Mouse (Mus musculus): Measurements from ENCODE around the gene Ranbp17. TPM values are rescaled to one million over a fixed set of nuclear protein-coding genes. Genes with fewer than 3 reads are reported as not detected.

The Ranbp17 gene
- polyA plus RNA-seq, 1 experiment from 2014 or later = 13.5 TPM

GRCm38 (mm10) chr11:33179802-33180201, 333.7 kb downstream of the Ranbp17 start:
- no peak overlapping the region for H3K27ac ChIP-seq
- H3K36me3 ChIP-seq = no peaks in the 10 kb centered on the region
- peaks cover 17% of the 10 kb centered on the region for H3K27me3 ChIP-seq (replicated peaks)
- H3K9ac ChIP-seq = no peak overlapping the region
- WGBS = 17% methylated on average over 1 of the region's 1 CpGs
- no peak for ATAC-seq (ENCODE audit: low FRiP score, low read depth)
- H3K4me1 ChIP-seq = peaks cover 13% of the 10 kb centered on the region; the same call in 1 of the 2 replicates
- no peak overlapping the region for H3K4me2 ChIP-seq (replicated peaks)
- no peak overlapping the region for H3K4me3 ChIP-seq
- H3K9me3 ChIP-seq = no peaks in the 10 kb centered on the region

GRCm38 (mm10) chr11:33176525-33177245, 336.9 kb downstream of the Ranbp17 start:
- H3K4me3 ChIP-seq = no peak overlapping the region
- H3K27ac ChIP-seq = no peak overlapping the region
- H3K4me2 ChIP-seq (replicated peaks) = no peak overlapping the region
- WGBS = 31% methylated on average over 20 of the region's 20 CpGs
- H3K4me1 ChIP-seq = peaks cover 13% of the 10 kb centered on the region; the same call in 1 of the 2 replicates
- no peaks in the 10 kb centered on the region for H3K36me3 ChIP-seq
- H3K9ac ChIP-seq = no peak overlapping the region
- peak; percentile 68 for ATAC-seq (ENCODE audit: low FRiP score, low read depth)
- H3K27me3 ChIP-seq (replicated peaks) = peaks cover 17% of the 10 kb centered on the region
- no peaks in the 10 kb centered on the region for H3K9me3 ChIP-seq

DNA sequence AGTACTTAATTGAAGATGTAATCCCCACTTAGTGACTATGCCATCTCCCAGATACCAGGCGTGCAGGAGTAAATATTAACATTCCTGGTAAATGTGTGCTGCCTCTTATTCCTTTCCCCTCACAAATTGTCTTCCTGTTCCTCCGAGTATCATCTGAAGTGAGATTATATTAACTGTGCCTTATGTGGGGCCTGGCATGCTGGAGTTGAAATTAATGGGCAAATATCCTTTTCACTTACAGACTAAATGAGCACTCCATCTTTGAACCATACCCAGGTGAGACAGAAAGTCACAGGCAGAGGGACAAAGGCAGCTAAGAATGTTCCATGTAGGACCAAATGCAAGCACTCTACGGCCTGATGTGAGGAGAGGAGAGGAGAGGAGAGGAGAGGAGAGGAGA, 337.8 kb downstream of the Ranbp17 start:
- no peak for ATAC-seq (ENCODE audit: low FRiP score, low read depth)
- peaks cover 6% of the 10 kb centered on the region; the same call in 1 of the 2 replicates for H3K4me1 ChIP-seq

DNA sequence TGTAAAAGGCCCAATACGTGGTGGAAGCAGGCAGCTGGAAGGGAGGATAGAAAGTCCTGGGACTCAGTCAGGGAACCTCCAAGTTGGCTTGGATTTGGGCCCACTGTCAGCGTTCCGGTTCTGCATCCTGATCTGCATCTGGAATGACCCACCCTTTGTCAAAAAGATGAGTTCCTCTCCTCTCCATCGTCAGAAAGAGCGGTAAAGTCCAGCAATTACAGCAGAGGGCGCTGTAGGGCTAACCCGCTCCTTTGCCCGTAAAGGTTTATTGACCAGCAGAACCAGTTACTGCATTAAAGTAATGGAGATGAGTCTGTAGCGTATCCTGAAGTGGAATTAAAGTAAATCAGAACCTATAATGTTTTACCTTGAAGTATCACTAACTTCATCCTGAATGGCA, 343.1 kb downstream of the Ranbp17 start:
- no peaks in the 10 kb centered on the region for H3K27me3 ChIP-seq (replicated peaks)
- no peaks in the 10 kb centered on the region for H3K9me3 ChIP-seq
- H3K36me3 ChIP-seq = no peaks in the 10 kb centered on the region
- H3K4me2 ChIP-seq (replicated peaks) = no peak overlapping the region
- no peak overlapping the region for H3K4me3 ChIP-seq
- no peak overlapping the region for H3K27ac ChIP-seq
- no peak overlapping the region for H3K9ac ChIP-seq
- 11% methylated on average over 9 of the region's 9 CpGs for WGBS
- ATAC-seq (ENCODE audit: low FRiP score, low read depth) = no peak
- H3K4me1 ChIP-seq = no peaks in the 10 kb centered on the region

More for the DNA sequence above, 337.8 kb downstream of the Ranbp17 start:
- Histone ChIP-seq H3K4me3 (no peak overlapping the region), H3K9me3 (no peaks in the 10 kb centered on the region), H3K36me3 (no peaks in the 10 kb centered on the region), H3K4me2 (replicated peaks) (no peak overlapping the region), H3K27me3 (replicated peaks) (peaks cover 10% of the 10 kb centered on the region), H3K9ac (no peak overlapping the region), H3K27ac (no peak overlapping the region)
- WGBS = 77% methylated on average over 2 of the region's 3 CpGs

DNA sequence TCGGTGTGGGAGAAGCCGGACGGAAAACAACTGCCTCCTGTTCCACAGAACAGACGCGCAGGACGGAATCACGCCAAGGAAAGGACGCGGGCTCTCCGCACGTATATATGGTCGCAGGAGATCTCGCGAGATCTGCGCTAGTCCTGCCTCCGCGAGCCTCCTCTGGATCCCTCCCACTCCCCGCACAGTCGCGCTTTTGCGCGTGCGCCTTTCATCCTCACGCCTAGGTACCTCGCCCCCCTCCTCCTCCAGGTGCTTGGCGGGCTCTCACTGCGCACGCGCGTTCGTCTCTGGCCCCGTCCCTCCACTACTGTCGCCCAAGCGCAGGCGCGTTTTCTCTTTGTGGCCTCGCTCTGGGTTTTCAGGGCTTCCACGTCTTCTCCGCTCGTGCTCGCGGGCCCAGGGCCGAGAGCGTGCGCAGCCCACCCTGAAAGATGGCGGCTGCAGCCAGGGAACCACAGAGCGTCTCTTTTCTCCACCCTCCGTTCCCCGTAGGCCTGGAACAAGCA, 350.5 kb downstream of the Ranbp17 start, which contains the start of gene Npm1:
Npm1 (minus strand) TSS at position 209 of the 509 bp plus-strand sequence.
- no peaks in the 10 kb centered on the region for H3K27me3 ChIP-seq (replicated peaks)
- peak; percentile 96 for ATAC-seq (ENCODE audit: low FRiP score, low read depth)
- H3K27ac ChIP-seq = peak within 1 kb of the TSS; percentile 91
- peaks cover 11% of the 10 kb centered on the region; the same call in 1 of the 2 replicates for H3K4me1 ChIP-seq
- H3K36me3 ChIP-seq = peaks cover 29% of the 10 kb centered on the region
- H3K9ac ChIP-seq = peak within 1 kb of the TSS; percentile 93
- WGBS = 5% methylated on average over 49 of the region's 49 CpGs
- peak within 1 kb of the TSS; percentile 89 for H3K4me2 ChIP-seq (replicated peaks)
- peak within 1 kb of the TSS; percentile 76 for H3K4me3 ChIP-seq
- no peaks in the 10 kb centered on the region for H3K9me3 ChIP-seq

- Histone ChIP-seq H3K36me3 (peaks cover 35% of the 10 kb centered on the region), H3K9me3 (no peaks in the 10 kb centered on the region), H3K27ac (peak overlapping the region; percentile 44), H3K4me2 (replicated peaks) (peak overlapping the region; percentile 89), H3K27me3 (replicated peaks) (no peaks in the 10 kb centered on the region), H3K4me1 (peaks cover 11% of the 10 kb centered on the region; the same call in 1 of the 2 replicates), H3K9ac (peak overlapping the region; percentile 93), H3K4me3 (peak overlapping the region; percentile 76)
- ATAC-seq (ENCODE audit: low FRiP score, low read depth) = peak; percentile 78
- WGBS = 3% methylated on average over 51 of the region's 53 CpGs
Observed at GRCm38 (mm10) chr11:33162211-33162997, 351.1 kb downstream of the Ranbp17 start.

Other genes with a start within 250 kb of the Ranbp17 start
- not detected in 2 replicates for gene Gm12117, start 237.0 kb downstream of the Ranbp17 start, polyA plus RNA-seq (2016; fragmentation: Nextera tagmentation; extraction: Ambion mirVana)
- 3.3 and 3.6 TPM in 2 replicates for gene Gabrp, start 65.2 kb upstream of the Ranbp17 start, polyA plus RNA-seq (2016; fragmentation: Nextera tagmentation; extraction: Ambion mirVana)
- 0.80 and 1.6 TPM in 2 replicates for gene D130052B06Rik, start 85.6 kb upstream of the Ranbp17 start, polyA plus RNA-seq (2016; fragmentation: Nextera tagmentation; extraction: Ambion mirVana)

Data from neural tube, embryonic 12.5 days (tissue).